Mouse (Mus musculus) ES-E14 (cell line): ENCODE measurements around the gene Prss27. TPM values are rescaled to one million over a fixed set of nuclear protein-coding genes. Genes with fewer than 3 reads are reported as not detected.

Experiments used
- DNase-seq: peaks from one replicate; pipeline ENCODE4 v3.0.0-alpha.2; 2013; ENCODE audit warnings: low read depth, low spot score
- H3K27ac ChIP-seq: 2 replicates; pipeline ENCODE4 v1.5.1; 2012; ENCODE audit warnings: low read depth, mild to moderate bottlenecking, low read length, moderate library complexity, mixed read lengths; ENCODE audit not compliant: poor library complexity, insufficient read depth, severe bottlenecking
- H3K36me3 ChIP-seq: 2 replicates; pipeline ENCODE4 v1.6.1; 2012; ENCODE audit warnings: mild to moderate bottlenecking, low read length, moderate library complexity, mixed read lengths; ENCODE audit not compliant: control insufficient read depth, poor library complexity, insufficient read depth, severe bottlenecking
- H3K4me1 ChIP-seq, 2 experiments: fragments of 150-350 bp in 1 of 2; sonication (generic) in 1 of 2; 2 replicates each; pipeline ENCODE4 v1.6.1; 2012; ENCODE audit warnings: low read length in 2 of 2, mild to moderate bottlenecking in 1 of 2, mixed read lengths in 1 of 2; ENCODE audit not compliant: control insufficient read depth in 2 of 2, insufficient read depth in 2 of 2, poor library complexity in 1 of 2
- H3K4me3 ChIP-seq, 2 experiments: fragments of 150-350 bp in 1 of 2; sonication (generic) in 1 of 2; 2 replicates each; pipeline ENCODE4 v1.5.1; 2012; ENCODE audit warnings: low read length in 2 of 2, low read depth in 1 of 2, mild to moderate bottlenecking in 1 of 2, mixed read lengths in 1 of 2; ENCODE audit not compliant: insufficient read depth in 1 of 2, poor library complexity in 1 of 2, severe bottlenecking in 1 of 2
- H3K9ac ChIP-seq: 2 replicates; pipeline ENCODE4 v1.6.1; 2012; ENCODE audit warnings: low read depth, mild to moderate bottlenecking, low read length, mixed read lengths; ENCODE audit not compliant: poor library complexity, insufficient read depth, severe bottlenecking
- H3K9me3 ChIP-seq: fragments of 150-350 bp; sonication (generic); 2 replicates; pipeline ENCODE4 v1.6.1; 2012; ENCODE audit warnings: low read depth, mild to moderate bottlenecking, low read length; ENCODE audit not compliant: control insufficient read depth, insufficient read depth
- CHD2 ChIP-seq: IDR thresholded peaks from 2 replicates; pipeline ENCODE4 v1.6.1; 2014; ENCODE audit warnings: mild to moderate bottlenecking, low read depth, low read length, inconsistent platforms
- HCFC1 ChIP-seq: IDR thresholded peaks from 2 replicates; pipeline ENCODE4 v1.6.1; 2012; ENCODE audit warnings: low read length, inconsistent platforms, borderline replicate concordance; ENCODE audit not compliant: insufficient read depth
- MAFK ChIP-seq: IDR thresholded peaks from 2 replicates; pipeline ENCODE4 v1.6.1; 2014; ENCODE audit warnings: mild to moderate bottlenecking, low read depth, low read length, inconsistent platforms; ENCODE audit not compliant: insufficient read depth
- ZC3H11A ChIP-seq: IDR thresholded peaks from 2 replicates; pipeline ENCODE4 v1.6.1; 2012; ENCODE audit warnings: low read depth, mild to moderate bottlenecking, inconsistent platforms, low read length, borderline replicate concordance
- ZNF384 ChIP-seq: IDR thresholded peaks from 2 replicates; pipeline ENCODE4 v1.6.1; 2012; ENCODE audit warnings: low read depth, low read length, inconsistent platforms
- in situ Hi-C, 2 experiments: fragments of 600-800 bp; cut with MboI; formaldehyde crosslinking; loops; one replicate each; pipeline ENCODE4 v1.15.1; 2025; ENCODE audit warnings: low sequenced_read_pairs in 2 of 2, inconsistent platforms in 1 of 2; ENCODE audit not compliant: unreplicated experiment in 2 of 2
- total RNA-seq: library from RNA; depleted of rRNA; stranded (reverse); fragments of 300-350 nt; gene quantifications from 2 replicates; pipeline ENCODE4 v1.2.3, GENCODE M21; 2012

Prss27 gene
- total RNA-seq, 1 experiment, result 0.31 TPM

DNA sequence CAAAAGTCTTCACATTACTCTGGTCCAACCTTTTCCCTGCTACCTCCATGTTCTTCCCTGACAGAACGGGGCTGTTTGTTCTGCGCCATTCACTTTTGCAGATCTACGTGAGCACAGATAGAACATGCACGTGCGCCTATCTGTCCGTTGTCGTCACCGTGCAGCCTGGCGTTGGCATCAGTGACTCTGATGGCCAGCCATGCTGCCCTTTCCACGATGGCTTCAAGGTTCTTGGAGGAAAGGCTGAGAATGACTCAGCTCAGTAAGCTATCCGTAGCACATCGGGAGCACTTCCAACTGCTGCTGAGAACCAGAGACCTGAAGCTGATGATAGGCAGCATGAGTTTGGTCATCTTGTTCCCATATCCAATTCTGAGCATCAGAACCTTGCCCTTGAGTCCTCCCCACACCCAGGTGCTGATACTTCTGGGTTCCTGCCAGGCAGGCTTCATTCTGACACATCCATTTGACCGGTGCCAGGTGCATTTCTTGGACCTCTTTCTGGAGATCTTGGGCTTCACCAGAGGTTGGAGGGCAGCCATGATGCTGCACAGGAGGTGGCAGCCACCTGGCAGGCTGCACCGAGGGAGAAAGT is 33.8 kb upstream of the Prss27 start:
- in situ Hi-C loops, result no loop called here
- Histone ChIP-seq H3K9me3 (no peaks in the 10 kb centered on the region), H3K36me3 (no peaks in the 10 kb centered on the region), H3K9ac (no peak overlapping the region), H3K27ac (no peak overlapping the region), H3K4me3 (no peak overlapping the region), H3K4me1 (peaks cover 2% of the 10 kb centered on the region in 2 experiments; a peak in 1 of 4 replicates)
- DNase-seq, result no peak
- TF ChIP-seq ZNF384, result no peak
- TF ChIP-seq MAFK, result no peak
- no peak for TF ChIP-seq HCFC1
- TF ChIP-seq ZC3H11A, result no peak
- TF ChIP-seq CHD2, result no peak

DNA sequence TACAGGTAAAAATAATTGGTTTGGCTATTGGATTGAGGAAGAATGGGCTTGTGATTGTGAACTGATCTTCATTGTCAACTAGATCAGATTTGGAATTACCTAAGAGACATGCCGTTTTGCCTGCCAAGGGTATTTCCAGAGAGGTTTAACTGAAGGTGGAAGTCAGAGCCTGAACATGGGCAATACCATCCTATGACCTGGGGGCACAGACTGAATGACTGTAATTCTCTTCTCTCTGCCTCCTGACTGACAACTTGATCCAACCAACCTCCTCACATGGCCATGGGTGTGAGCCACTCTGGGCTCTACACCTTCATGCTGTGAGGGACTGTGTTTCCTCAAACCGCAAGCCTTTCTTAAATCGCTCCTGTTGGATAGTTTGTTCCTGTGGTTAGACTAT is 32.9 kb upstream of the Prss27 start:
- peaks cover 2% of the 10 kb centered on the region in 2 experiments; a peak in 1 of 4 replicates for H3K4me1 ChIP-seq
- in situ Hi-C loops, result no loop called here
- TF ChIP-seq ZC3H11A, result no peak
- TF ChIP-seq ZNF384, result no peak
- TF ChIP-seq CHD2, result no peak
- no peak for TF ChIP-seq MAFK
- no peak for TF ChIP-seq HCFC1
- H3K4me3 ChIP-seq, result no peak overlapping the region
- H3K9me3 ChIP-seq, result no peaks in the 10 kb centered on the region
- no peak for DNase-seq
- no peaks in the 10 kb centered on the region for H3K36me3 ChIP-seq
- H3K27ac ChIP-seq, result no peak overlapping the region
- H3K9ac ChIP-seq, result no peak overlapping the region

DNA sequence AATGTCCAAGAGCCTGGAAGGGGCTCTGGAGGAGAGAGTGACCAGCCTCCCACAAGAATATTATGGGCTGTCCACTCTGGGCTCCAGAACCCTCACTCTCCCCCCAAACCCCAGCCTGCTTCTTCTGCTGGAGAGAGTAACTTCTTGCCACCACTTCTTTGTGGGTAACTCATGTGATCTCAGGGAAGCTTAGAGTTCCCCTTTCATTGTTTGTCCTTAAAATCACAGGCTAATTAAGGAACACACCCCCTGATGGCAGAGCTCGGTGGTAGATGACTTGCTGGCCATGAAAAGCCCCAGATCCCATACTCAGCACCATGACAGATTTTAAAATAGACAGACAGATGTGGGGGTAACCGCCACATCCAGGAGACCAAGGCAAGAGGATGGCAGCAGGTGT is 31.0 kb upstream of the Prss27 start:
- no peak for DNase-seq
- Histone ChIP-seq H3K27ac (no peak overlapping the region), H3K4me3 (no peak overlapping the region), H3K36me3 (no peaks in the 10 kb centered on the region), H3K4me1 (no peaks in the 10 kb centered on the region), H3K9ac (no peak overlapping the region), H3K9me3 (no peaks in the 10 kb centered on the region)
- TF ChIP-seq CHD2, result no peak
- TF ChIP-seq ZC3H11A, result no peak
- TF ChIP-seq MAFK, result no peak
- no peak for TF ChIP-seq ZNF384
- TF ChIP-seq HCFC1, result no peak
- in situ Hi-C loops, result no loop called here

DNA sequence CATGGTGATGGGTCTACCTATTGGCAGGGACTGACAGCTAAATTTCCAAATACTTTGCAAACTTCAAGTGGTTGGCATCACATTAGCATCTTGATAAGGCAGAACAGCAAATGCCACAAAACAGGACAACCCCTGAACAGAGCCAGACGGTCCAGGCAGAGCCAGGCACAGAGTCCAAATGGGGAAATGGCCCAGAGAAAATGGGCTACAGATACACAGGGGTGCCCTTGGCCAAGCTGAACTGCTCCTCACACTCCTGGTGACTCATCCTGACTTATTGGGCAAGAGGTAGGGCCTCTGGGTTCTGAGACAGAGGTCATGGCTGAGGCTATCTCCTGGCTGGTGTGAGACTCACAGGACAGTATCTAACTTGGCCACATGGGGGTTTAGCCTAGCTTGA is 30.6 kb upstream of the Prss27 start:
- no peak for DNase-seq
- no peak overlapping the region for H3K4me3 ChIP-seq
- H3K36me3 ChIP-seq, result no peaks in the 10 kb centered on the region
- TF ChIP-seq HCFC1, result no peak
- no peak for TF ChIP-seq CHD2
- TF ChIP-seq MAFK, result no peak
- TF ChIP-seq ZNF384, result no peak
- TF ChIP-seq ZC3H11A, result no peak
- H3K9ac ChIP-seq, result no peak overlapping the region
- no peaks in the 10 kb centered on the region for H3K9me3 ChIP-seq
- no peak overlapping the region for H3K27ac ChIP-seq
- no peaks in the 10 kb centered on the region for H3K4me1 ChIP-seq
- in situ Hi-C loops, result no loop called here
